In genomic region chr11:104317631-104318030, GRCm38 (mm10) we compare ENCODE assay signal across 19 mouse cellular contexts.
DNase-seq lines count a peak whose midpoint lies in the region; ATAC-seq and TF ChIP-seq lines count a peak whose summit lies in the region.
"Had no signal": no experiment of that assay in that cellular context is flagged by ENCODE, and none has a peak within 500 bp of the region (broad histone marks: within the 10 kb centered on the region; RNA-seq: fewer than 3 reads in every experiment).

No protein-coding gene starts in this region.

- H3K27ac ChIP-seq in gastrocnemius, adult 2 months, result 0 out of 2 replicates have a peak overlapping the region, but pooled peaks have one; percentile 63
- no peak overlapping the region for H3K27ac ChIP-seq in MEL (ENCODE audit: control insufficient read depth, low read depth, low read length)
- no peak overlapping the region for H3K27ac ChIP-seq in liver, embryonic 12.5 days
- H3K27ac ChIP-seq: embryonic facial prominence, embryonic 13.5 days; forebrain, embryonic 12.5 days; heart, embryonic 10.5 days; hindbrain, embryonic 14.5 days had no signal

- TF ChIP-seq POLR2A in MEL (IDR thresholded peaks at IDR 0.05; ENCODE audit: control insufficient read depth in 1 of 2, insufficient read depth in 1 of 2, low read depth in 1 of 2, low read length in 2 of 2, poor library complexity in 1 of 2), result no peak

- peaks cover 0 to 5% of the 10 kb centered on the region in 2 experiments; a peak in 2 of 4 replicates for H3K36me3 ChIP-seq in MEL (ENCODE audit: control insufficient read depth in 1 of 2, insufficient read depth in 2 of 2, low read length in 2 of 2)
- H3K36me3 ChIP-seq in liver, embryonic 12.5 days, result no peaks in the 10 kb centered on the region
- H3K36me3 ChIP-seq: embryonic facial prominence, embryonic 13.5 days; forebrain, embryonic 12.5 days; heart, embryonic 10.5 days had no signal

- no peaks in the 10 kb centered on the region for H3K9me3 ChIP-seq in MEL (replicated peaks; ENCODE audit: insufficient read depth, low read length)
- no peaks in the 10 kb centered on the region for H3K9me3 ChIP-seq in liver, embryonic 12.5 days (replicated peaks)
- H3K9me3 ChIP-seq: embryonic facial prominence, embryonic 13.5 days; forebrain, embryonic 12.5 days; G1E; heart, embryonic 10.5 days had no signal

- H3K4me2 ChIP-seq in liver, embryonic 12.5 days, result no peak overlapping the region

- no peak for TF ChIP-seq CTCF in gastrocnemius, adult 2 months (IDR thresholded peaks at IDR 0.05)
- no peak for TF ChIP-seq CTCF in MEL (IDR thresholded peaks at IDR 0.05 in 2 of 3, conservative IDR thresholded peaks at IDR 0.05 in 1 of 3; ENCODE audit: control insufficient read depth in 1 of 3, insufficient read depth in 1 of 3, low read depth in 2 of 3, low read length in 3 of 3, poor library complexity in 1 of 3, severe bottlenecking in 1 of 3)

- H3K4me1 ChIP-seq in MEL (ENCODE audit: control insufficient read depth in 1 of 2, insufficient read depth in 2 of 2, low read length in 2 of 2), result peaks cover 5 to 25% of the 10 kb centered on the region in 2 experiments; a peak in 3 of 4 replicates
- H3K4me1 ChIP-seq in liver, embryonic 12.5 days, result peaks cover 41% of the 10 kb centered on the region

- no peak overlapping the region for H3K9ac ChIP-seq in MEL (ENCODE audit: control insufficient read depth, low read depth, low read length, poor library complexity, severe bottlenecking)
- no peak overlapping the region for H3K9ac ChIP-seq in liver, embryonic 12.5 days
- H3K9ac ChIP-seq: embryonic facial prominence, embryonic 13.5 days; forebrain, postnatal 0 days; hindbrain, embryonic 14.5 days had no signal

- TF ChIP-seq EP300 in MEL (IDR thresholded peaks at IDR 0.05; ENCODE audit: low read depth in 1 of 2, low read length in 2 of 2), result peak in 1 of 2 experiments; percentile 30; a peak in 1 of 4 replicates

- ATAC-seq in liver, embryonic 12.5 days, result peak; percentile 57
- peak; percentile 64 for ATAC-seq in megakaryocyte-erythroid progenitor cell, adult 5-6 weeks (replicated peaks; ENCODE audit: low FRiP score, low TSS enrichment, poor library complexity, severe bottlenecking)
- ATAC-seq: activated CD4-positive, CD25-positive, alpha-beta regulatory T cell, adult 4 months; CD4-positive, CD25-positive, alpha-beta regulatory T cell, adult 4 months; forebrain, postnatal 0 days had no signal

- no peaks in the 10 kb centered on the region for H3K79me2 ChIP-seq in MEL (ENCODE audit: control insufficient read depth, insufficient read depth, low read length, poor library complexity)

- intact Hi-C loops in gastrocnemius, adult 2 months (cut with DNase I), result no loop called here

- H3K4me3 ChIP-seq in gastrocnemius, adult 2 months, result no peak overlapping the region
- no peak overlapping the region for H3K4me3 ChIP-seq in MEL (ENCODE audit: control insufficient read depth in 1 of 2, insufficient read depth in 1 of 2, low read depth in 2 of 2, low read length in 2 of 2)
- no peak overlapping the region for H3K4me3 ChIP-seq in liver, embryonic 12.5 days
- H3K4me3 ChIP-seq: embryonic facial prominence, embryonic 13.5 days; forebrain, embryonic 12.5 days; heart, embryonic 10.5 days had no signal

- 45% methylated on average over 3 of the region's 3 CpGs for whole genome bisulfite sequencing in liver, embryonic 12.5 days (ENCODE audit: insufficient replicate concordance)

- no peaks in the 10 kb centered on the region for H3K27me3 ChIP-seq in MEL (ENCODE audit: control insufficient read depth in 1 of 2, insufficient read depth in 2 of 2, low read length in 2 of 2)
- peaks cover 20% of the 10 kb centered on the region for H3K27me3 ChIP-seq in liver, embryonic 12.5 days (replicated peaks)
- H3K27me3 ChIP-seq: embryonic facial prominence, embryonic 13.5 days had no signal

- DNase-seq in gastrocnemius, adult 2 months, result no peak
- no peak for DNase-seq in gastrocnemius, postnatal 25 days
- DNase-seq in MEL (ENCODE audit: low read depth, low spot score), result peak; percentile 59
- DNase-seq in lung, adult 18-20 months, result no peak
- DNase-seq in thymus, postnatal 36 days, result no peak
- DNase-seq: B cell, adult 2 months; cerebellum, adult 18-20 months; cerebellum, adult 9-11 months; cerebellum, postnatal 36 days; forebrain, postnatal 0 days had no signal

- TF ChIP-seq RAD21 in MEL (IDR thresholded peaks at IDR 0.05; ENCODE audit: low read depth, low read length), result no peak

TF ChIP-seq in MEL, 35 proteins besides CTCF, POLR2A, EP300 and RAD21:
- TF ChIP-seq KAT2A (conservative IDR thresholded peaks at IDR 0.05; ENCODE audit: low read depth, low read length) (no peak), GABPA (IDR thresholded peaks at IDR 0.05; ENCODE audit: low read depth, low read length) (no peak), TBP (IDR thresholded peaks at IDR 0.05; ENCODE audit: low read depth, low read length) (0 out of 2 replicates have a peak, but pooled peaks have one; percentile 24), RCOR1 (IDR thresholded peaks at IDR 0.05; ENCODE audit: low read depth, low read length) (0 out of 2 replicates have a peak, but pooled peaks have one; percentile 25)
